Mouse (Mus musculus): Measurements from ENCODE around the gene Txndc8. TPM values are rescaled to one million over a fixed set of nuclear protein-coding genes. Genes with fewer than 3 reads are reported as not detected.

Gene Txndc8
- polyA plus RNA-seq, 1 experiment from 2014 or later, result not detected

DNA sequence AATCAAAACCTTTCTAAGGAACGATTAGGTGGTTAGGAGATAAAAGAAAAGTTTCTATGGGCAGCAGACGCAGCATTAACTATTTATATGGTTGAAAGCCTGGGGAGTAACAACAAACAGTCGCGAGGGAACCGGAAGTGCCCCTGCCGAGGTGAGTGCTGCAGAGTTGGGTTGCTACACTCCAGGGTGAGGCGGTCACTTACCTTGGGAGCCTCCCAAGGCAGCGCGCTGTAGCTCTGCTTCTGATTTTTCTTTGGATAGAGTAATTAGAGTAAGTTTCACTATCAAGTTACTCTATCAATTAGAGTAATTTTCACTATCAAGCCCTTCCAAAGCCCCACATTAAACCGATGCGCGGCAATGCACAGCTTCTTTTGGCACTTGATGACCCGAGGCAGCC is 25.7 kb upstream of the Txndc8 start:
- Histone ChIP-seq H3K4me2 (peak overlapping the region; percentile 54), H3K27me3 (ENCODE audit: control insufficient read depth, insufficient read depth, low read length) (no peaks in the 10 kb centered on the region), H3K4me1 (ENCODE audit: control insufficient read depth, insufficient read depth, low read length) (no peaks in the 10 kb centered on the region), H3K4me3 (ENCODE audit: low read depth, low read length) (peak overlapping the region; percentile 4; the same call in 1 of the 2 replicates), H3K27ac (ENCODE audit: low read depth, low read length) (no peak overlapping the region), H3K9me3 (replicated peaks; ENCODE audit: control insufficient read depth, low read length) (no peaks in the 10 kb centered on the region), H3K9ac (ENCODE audit: low read depth, low read length) (no peak overlapping the region), H3K36me3 (ENCODE audit: control insufficient read depth, insufficient read depth, low read length) (no peaks in the 10 kb centered on the region)
- WGBS (ENCODE audit: insufficient replicate concordance), result 40% methylated on average over 13 of the region's 13 CpGs
- ATAC-seq (replicated peaks; ENCODE audit: insufficient number of reproducible peaks, low FRiP score, low TSS enrichment), result no peak

GRCm38 (mm10) chr4:58032714-58033113 is 23.8 kb upstream of the Txndc8 start:
- no peaks in the 10 kb centered on the region for H3K27me3 ChIP-seq (ENCODE audit: control insufficient read depth, insufficient read depth, low read length)
- no peaks in the 10 kb centered on the region for H3K36me3 ChIP-seq (ENCODE audit: control insufficient read depth, insufficient read depth, low read length)
- no peak overlapping the region for H3K4me3 ChIP-seq (ENCODE audit: low read depth, low read length)
- WGBS (ENCODE audit: insufficient replicate concordance), result 57% methylated on average over 1 of the region's 1 CpGs
- ATAC-seq (replicated peaks; ENCODE audit: insufficient number of reproducible peaks, low FRiP score, low TSS enrichment), result no peak
- H3K9ac ChIP-seq (ENCODE audit: low read depth, low read length), result no peak overlapping the region
- H3K27ac ChIP-seq (ENCODE audit: low read depth, low read length), result no peak overlapping the region
- H3K4me2 ChIP-seq, result no peak overlapping the region
- no peaks in the 10 kb centered on the region for H3K4me1 ChIP-seq (ENCODE audit: control insufficient read depth, insufficient read depth, low read length)
- H3K9me3 ChIP-seq (replicated peaks; ENCODE audit: control insufficient read depth, low read length), result no peaks in the 10 kb centered on the region

GRCm38 (mm10) chr4:58003501-58003900 is 5.4 kb downstream of the Txndc8 start:
- H3K27ac ChIP-seq (ENCODE audit: low read depth, low read length), result no peak overlapping the region
- H3K9me3 ChIP-seq (replicated peaks; ENCODE audit: control insufficient read depth, low read length), result no peaks in the 10 kb centered on the region
- no peak for ATAC-seq (replicated peaks; ENCODE audit: insufficient number of reproducible peaks, low FRiP score, low TSS enrichment)

DNA sequence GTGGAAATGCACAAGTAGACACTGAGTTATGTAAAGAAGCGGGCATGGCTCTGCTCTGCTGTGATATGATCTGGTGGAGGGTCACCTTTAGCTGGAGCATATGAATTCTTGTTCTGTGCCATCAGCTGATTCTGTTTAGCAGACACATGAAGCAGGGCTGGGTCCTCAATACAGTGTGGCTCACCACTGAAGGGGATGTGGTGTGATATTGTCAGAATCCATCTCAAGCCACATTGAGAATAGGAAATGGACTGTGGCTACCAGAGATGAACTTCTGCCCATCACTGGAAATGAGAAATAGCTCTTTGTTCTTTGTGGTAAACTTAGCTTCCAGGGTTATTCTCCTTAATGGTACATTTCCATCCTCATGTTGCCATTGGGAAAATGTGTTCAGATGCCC is 17.5 kb downstream of the Txndc8 start:
- Histone ChIP-seq H3K4me2 (no peak overlapping the region), H3K4me3 (ENCODE audit: low read depth, low read length) (no peak overlapping the region), H3K27me3 (ENCODE audit: control insufficient read depth, insufficient read depth, low read length) (no peaks in the 10 kb centered on the region), H3K9ac (ENCODE audit: low read depth, low read length) (no peak overlapping the region), H3K27ac (ENCODE audit: low read depth, low read length) (no peak overlapping the region), H3K36me3 (ENCODE audit: control insufficient read depth, insufficient read depth, low read length) (no peaks in the 10 kb centered on the region), H3K9me3 (replicated peaks; ENCODE audit: control insufficient read depth, low read length) (no peaks in the 10 kb centered on the region), H3K4me1 (ENCODE audit: control insufficient read depth, insufficient read depth, low read length) (no peaks in the 10 kb centered on the region)
- no peak for ATAC-seq (replicated peaks; ENCODE audit: insufficient number of reproducible peaks, low FRiP score, low TSS enrichment)
- WGBS (ENCODE audit: insufficient replicate concordance), result 76% methylated on average over 1 of the region's 1 CpGs

More at GRCm38 (mm10) chr4:58003501-58003900, 5.4 kb downstream of the Txndc8 start:
- Histone ChIP-seq H3K27me3 (ENCODE audit: control insufficient read depth, insufficient read depth, low read length) (no peaks in the 10 kb centered on the region), H3K4me1 (ENCODE audit: control insufficient read depth, insufficient read depth, low read length) (no peaks in the 10 kb centered on the region), H3K36me3 (ENCODE audit: control insufficient read depth, insufficient read depth, low read length) (no peaks in the 10 kb centered on the region), H3K4me3 (ENCODE audit: low read depth, low read length) (no peak overlapping the region), H3K4me2 (no peak overlapping the region), H3K9ac (ENCODE audit: low read depth, low read length) (no peak overlapping the region)
- 65% methylated on average over 3 of the region's 3 CpGs for WGBS (ENCODE audit: insufficient replicate concordance)

GRCm38 (mm10) chr4:57974400-57975117 is 34.4 kb downstream of the Txndc8 start:
- Histone ChIP-seq H3K4me2 (no peak overlapping the region), H3K4me1 (ENCODE audit: control insufficient read depth, insufficient read depth, low read length) (no peaks in the 10 kb centered on the region), H3K36me3 (ENCODE audit: control insufficient read depth, insufficient read depth, low read length) (no peaks in the 10 kb centered on the region), H3K4me3 (ENCODE audit: low read depth, low read length) (no peak overlapping the region), H3K27me3 (ENCODE audit: control insufficient read depth, insufficient read depth, low read length) (no peaks in the 10 kb centered on the region), H3K27ac (ENCODE audit: low read depth, low read length) (no peak overlapping the region), H3K9me3 (replicated peaks; ENCODE audit: control insufficient read depth, low read length) (no peaks in the 10 kb centered on the region), H3K9ac (ENCODE audit: low read depth, low read length) (no peak overlapping the region)
- no peak for ATAC-seq (replicated peaks; ENCODE audit: insufficient number of reproducible peaks, low FRiP score, low TSS enrichment)
- 89% methylated on average over 6 of the region's 6 CpGs for WGBS (ENCODE audit: insufficient replicate concordance)

GRCm38 (mm10) chr4:57973592-57974268 is 35.2 kb downstream of the Txndc8 start:
- no peak for ATAC-seq (replicated peaks; ENCODE audit: insufficient number of reproducible peaks, low FRiP score, low TSS enrichment)
- 72% methylated on average over 6 of the region's 6 CpGs for WGBS (ENCODE audit: insufficient replicate concordance)
- H3K4me3 ChIP-seq (ENCODE audit: low read depth, low read length), result no peak overlapping the region
- H3K27me3 ChIP-seq (ENCODE audit: control insufficient read depth, insufficient read depth, low read length), result no peaks in the 10 kb centered on the region
- H3K4me1 ChIP-seq (ENCODE audit: control insufficient read depth, insufficient read depth, low read length), result no peaks in the 10 kb centered on the region
- no peak overlapping the region for H3K4me2 ChIP-seq
- no peaks in the 10 kb centered on the region for H3K36me3 ChIP-seq (ENCODE audit: control insufficient read depth, insufficient read depth, low read length)
- no peak overlapping the region for H3K27ac ChIP-seq (ENCODE audit: low read depth, low read length)
- H3K9me3 ChIP-seq (replicated peaks; ENCODE audit: control insufficient read depth, low read length), result no peaks in the 10 kb centered on the region
- H3K9ac ChIP-seq (ENCODE audit: low read depth, low read length), result no peak overlapping the region

GRCm38 (mm10) chr4:57970285-57970684 is 38.6 kb downstream of the Txndc8 start:
- H3K36me3 ChIP-seq (ENCODE audit: control insufficient read depth, insufficient read depth, low read length), result no peaks in the 10 kb centered on the region
- H3K4me3 ChIP-seq (ENCODE audit: low read depth, low read length), result no peak overlapping the region
- H3K27ac ChIP-seq (ENCODE audit: low read depth, low read length), result no peak overlapping the region
- H3K4me1 ChIP-seq (ENCODE audit: control insufficient read depth, insufficient read depth, low read length), result no peaks in the 10 kb centered on the region
- H3K9me3 ChIP-seq (replicated peaks; ENCODE audit: control insufficient read depth, low read length), result no peaks in the 10 kb centered on the region
- H3K4me2 ChIP-seq, result no peak overlapping the region
- H3K27me3 ChIP-seq (ENCODE audit: control insufficient read depth, insufficient read depth, low read length), result no peaks in the 10 kb centered on the region
- no peak overlapping the region for H3K9ac ChIP-seq (ENCODE audit: low read depth, low read length)
- no peak for ATAC-seq (replicated peaks; ENCODE audit: insufficient number of reproducible peaks, low FRiP score, low TSS enrichment)

DNA sequence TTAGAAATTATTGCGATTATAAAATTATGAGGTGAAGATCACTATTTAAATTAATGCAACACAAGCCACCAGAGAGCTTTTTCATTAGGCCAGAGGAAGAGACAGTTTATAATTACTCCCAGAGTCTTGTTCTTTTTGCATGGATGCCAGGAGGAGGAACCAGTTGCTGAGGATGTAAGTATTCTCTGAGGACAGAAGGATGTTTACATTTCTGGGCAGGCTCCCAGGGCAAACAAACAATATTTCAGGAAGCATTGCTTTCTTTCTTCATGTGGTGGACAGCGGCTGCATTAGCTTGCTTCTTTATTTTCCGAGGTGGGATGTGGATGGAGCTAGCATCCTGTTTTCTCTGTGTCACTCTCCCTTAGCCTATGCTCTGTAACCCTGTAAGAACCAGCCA is 41.7 kb downstream of the Txndc8 start:
- Histone ChIP-seq H3K27ac (ENCODE audit: low read depth, low read length) (no peak overlapping the region), H3K36me3 (ENCODE audit: control insufficient read depth, insufficient read depth, low read length) (no peaks in the 10 kb centered on the region), H3K27me3 (ENCODE audit: control insufficient read depth, insufficient read depth, low read length) (no peaks in the 10 kb centered on the region), H3K4me2 (no peak overlapping the region), H3K9ac (ENCODE audit: low read depth, low read length) (no peak overlapping the region), H3K9me3 (replicated peaks; ENCODE audit: control insufficient read depth, low read length) (no peaks in the 10 kb centered on the region), H3K4me1 (ENCODE audit: control insufficient read depth, insufficient read depth, low read length) (no peaks in the 10 kb centered on the region), H3K4me3 (ENCODE audit: low read depth, low read length) (no peak overlapping the region)
- no peak for ATAC-seq (replicated peaks; ENCODE audit: insufficient number of reproducible peaks, low FRiP score, low TSS enrichment)
- WGBS (ENCODE audit: insufficient replicate concordance), result 67% methylated on average over 3 of the region's 3 CpGs

- H3K9me3 ChIP-seq (replicated peaks; ENCODE audit: control insufficient read depth, low read length), result no peaks in the 10 kb centered on the region
- no peak for ATAC-seq (replicated peaks; ENCODE audit: insufficient number of reproducible peaks, low FRiP score, low TSS enrichment)
Measured at GRCm38 (mm10) chr4:57965516-57965915, 43.4 kb downstream of the Txndc8 start.

More at GRCm38 (mm10) chr4:57965516-57965915, 43.4 kb downstream of the Txndc8 start:
- 88% methylated on average over 4 of the region's 4 CpGs for WGBS (ENCODE audit: insufficient replicate concordance)
- H3K4me1 ChIP-seq (ENCODE audit: control insufficient read depth, insufficient read depth, low read length), result no peaks in the 10 kb centered on the region
- no peaks in the 10 kb centered on the region for H3K36me3 ChIP-seq (ENCODE audit: control insufficient read depth, insufficient read depth, low read length)
- H3K4me3 ChIP-seq (ENCODE audit: low read depth, low read length), result no peak overlapping the region
- no peaks in the 10 kb centered on the region for H3K27me3 ChIP-seq (ENCODE audit: control insufficient read depth, insufficient read depth, low read length)
- H3K9ac ChIP-seq (ENCODE audit: low read depth, low read length), result no peak overlapping the region
- no peak overlapping the region for H3K4me2 ChIP-seq
- H3K27ac ChIP-seq (ENCODE audit: low read depth, low read length), result no peak overlapping the region

Measured in heart, embryonic 11.5 days (tissue).